Mouse (Mus musculus): Measurements from ENCODE around the gene Inafm1. TPM values are rescaled to one million over a fixed set of nuclear protein-coding genes. Genes with fewer than 3 reads are reported as not detected.
"Not testable (repeated sequence)": the region's sequence is repeated elsewhere in the genome, so short reads cannot be mapped to it uniquely, and the experiment has no call there.

Gene Inafm1
- total RNA-seq, 1 experiment from 2014 or later, result 16.4 TPM

GRCm38 (mm10) chr7:16272681-16273080, 736 bp downstream of the Inafm1 start:
- ATAC-seq (replicated peaks; ENCODE audit: insufficient number of reproducible peaks, low FRiP score, low TSS enrichment, poor library complexity, severe bottlenecking), result no peak

GRCm38 (mm10) chr7:16271139-16271538, 2.3 kb downstream of the Inafm1 start:
- ATAC-seq (replicated peaks; ENCODE audit: insufficient number of reproducible peaks, low FRiP score, low TSS enrichment, poor library complexity, severe bottlenecking), result no peak

DNA sequence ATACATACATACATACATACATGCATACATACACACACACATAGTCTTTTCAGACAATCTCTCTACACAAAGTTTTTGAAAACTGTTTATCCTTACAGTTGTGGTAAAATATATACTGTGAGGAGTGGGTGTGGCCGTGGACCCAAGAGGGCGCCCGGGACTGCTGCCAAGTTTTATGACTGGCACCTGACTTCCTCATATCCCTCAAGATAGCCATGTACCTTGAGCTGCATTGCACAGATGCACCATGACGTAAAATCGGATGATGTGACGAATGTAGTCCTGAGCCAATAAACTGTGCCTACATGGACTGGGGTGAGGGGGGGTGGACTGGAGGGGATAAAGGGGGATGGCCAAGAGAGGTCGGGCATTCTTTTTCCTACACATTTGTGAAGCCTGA, 6.8 kb downstream of the Inafm1 start:
- not testable (repeated sequence) for ATAC-seq (replicated peaks; ENCODE audit: insufficient number of reproducible peaks, low FRiP score, low TSS enrichment, poor library complexity, severe bottlenecking)

DNA sequence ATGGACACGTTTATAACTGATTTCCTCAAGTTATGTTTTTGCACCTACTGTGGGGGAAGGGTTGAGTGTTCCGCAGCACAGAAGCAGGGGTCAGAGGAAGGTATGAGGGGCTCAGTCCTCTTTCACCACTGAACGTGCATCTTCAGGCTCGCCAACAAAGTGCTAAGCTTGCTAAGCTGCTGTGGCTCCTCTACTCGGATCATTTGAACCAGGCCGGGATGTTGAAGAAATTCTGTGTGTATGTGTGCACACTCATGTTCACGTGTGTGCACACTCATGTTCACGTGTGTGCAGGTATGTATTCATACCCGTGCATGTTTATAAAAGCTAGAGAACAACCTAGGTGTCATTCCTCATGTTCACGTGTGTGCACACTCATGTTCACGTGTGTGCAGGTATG, 7.6 kb downstream of the Inafm1 start:
- ATAC-seq (replicated peaks; ENCODE audit: insufficient number of reproducible peaks, low FRiP score, low TSS enrichment, poor library complexity, severe bottlenecking), result no peak

DNA sequence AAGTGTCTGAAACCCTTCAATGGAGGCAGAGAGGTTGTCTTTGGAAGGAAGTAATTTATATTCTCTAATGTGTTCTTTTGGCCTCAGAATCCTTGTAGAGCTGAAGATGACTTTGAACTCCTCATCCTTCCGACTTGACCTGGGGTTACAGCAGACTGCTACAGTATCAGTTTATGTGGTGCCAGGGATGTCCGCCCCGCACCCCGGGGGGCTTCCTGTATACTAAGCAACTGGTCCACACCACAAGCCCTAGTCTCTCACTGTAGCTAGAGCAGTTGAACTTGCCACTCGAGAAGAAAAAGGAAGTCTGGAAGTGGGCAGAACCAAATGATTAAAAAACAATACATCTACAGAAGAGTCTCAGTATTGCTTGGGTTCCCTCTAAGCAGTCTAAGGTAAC, 9.6 kb downstream of the Inafm1 start:
- no peak for ATAC-seq (replicated peaks; ENCODE audit: insufficient number of reproducible peaks, low FRiP score, low TSS enrichment, poor library complexity, severe bottlenecking)

DNA sequence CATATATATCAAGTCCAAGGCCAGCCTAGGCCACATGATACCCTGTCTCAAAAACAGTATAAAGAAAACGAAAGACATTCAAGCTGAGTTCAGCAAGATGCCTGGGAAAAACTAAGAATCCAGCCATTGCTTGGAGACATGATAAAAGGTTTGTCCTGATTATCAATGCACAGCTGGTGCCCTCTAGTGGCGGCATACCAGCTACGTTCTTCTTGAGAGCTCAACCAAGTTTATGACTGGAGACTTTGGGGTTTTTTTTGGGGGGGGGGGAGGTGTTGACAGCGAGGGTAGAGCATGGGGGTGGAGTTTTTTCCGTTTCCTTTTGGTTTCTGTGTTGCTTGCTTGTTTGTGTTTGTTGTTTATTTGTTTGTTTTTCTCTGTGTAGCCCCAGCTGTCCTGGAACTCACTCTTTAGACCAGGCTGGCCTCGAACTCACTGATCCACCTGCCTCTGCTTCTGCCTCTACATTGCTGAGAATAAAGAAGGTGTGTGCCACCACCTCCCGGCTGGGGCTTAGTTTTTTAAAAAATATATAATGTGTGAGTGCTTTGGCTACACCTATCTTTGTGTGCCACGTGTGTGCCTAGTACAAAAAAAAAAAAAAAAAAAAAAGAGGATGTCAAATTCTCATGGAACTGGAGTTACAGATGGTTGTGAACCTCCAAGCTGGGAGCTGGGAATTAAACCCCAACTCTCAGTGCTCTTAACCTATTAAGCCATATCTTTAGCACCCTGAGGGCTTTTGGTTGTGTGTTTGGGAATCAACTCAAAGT, 10.2 kb downstream of the Inafm1 start:
- ATAC-seq (replicated peaks; ENCODE audit: insufficient number of reproducible peaks, low FRiP score, low TSS enrichment, poor library complexity, severe bottlenecking), result 0 out of 2 replicates have a peak, but pooled peaks have one; percentile 44

DNA sequence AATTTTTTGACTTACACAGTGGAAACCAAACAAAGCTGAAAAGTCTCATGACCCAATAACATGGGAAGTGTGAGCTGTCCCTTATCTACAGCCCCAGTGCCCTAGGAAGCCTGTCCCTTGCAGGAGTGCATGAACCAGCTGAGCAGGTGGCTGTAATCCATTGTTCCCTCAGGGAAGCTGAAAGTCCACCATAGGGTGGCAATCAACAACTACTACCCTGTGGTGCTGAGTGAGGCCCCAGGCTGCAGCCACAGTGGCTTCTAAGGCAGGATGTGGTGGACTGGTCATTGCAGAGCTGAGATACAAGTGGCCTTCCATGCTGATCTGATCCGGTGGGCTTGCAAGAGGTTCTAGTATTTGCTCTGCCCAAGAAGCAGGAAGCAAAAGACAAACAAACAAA, 12.3 kb downstream of the Inafm1 start:
- 0 out of 2 replicates have a peak, but pooled peaks have one; percentile 14 for ATAC-seq (replicated peaks; ENCODE audit: insufficient number of reproducible peaks, low FRiP score, low TSS enrichment, poor library complexity, severe bottlenecking)

DNA sequence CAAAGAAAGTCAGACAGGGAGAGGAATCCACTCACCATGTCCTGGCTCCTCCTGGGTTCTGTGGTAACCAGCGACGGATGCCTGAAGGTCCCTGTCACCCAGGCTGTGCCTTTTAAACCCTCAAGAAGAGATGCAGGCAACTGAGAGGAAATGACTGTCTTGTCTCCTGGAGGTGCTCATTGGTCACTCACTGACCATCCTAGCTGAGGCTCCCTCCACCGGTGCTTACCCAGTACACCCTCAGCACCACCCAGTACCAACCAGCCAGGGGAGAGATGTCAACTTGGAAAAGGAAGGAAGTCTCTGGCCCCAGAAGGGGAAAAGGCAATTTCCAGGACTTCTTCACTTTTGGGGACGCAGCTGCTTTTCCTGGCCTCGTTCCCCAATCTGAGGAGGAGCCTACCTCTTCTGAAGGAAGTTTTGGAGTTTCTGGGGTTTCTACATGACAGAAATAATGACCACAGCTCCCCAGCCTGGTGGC, 14.3 kb downstream of the Inafm1 start, which contains the start of gene C5ar1:
C5ar1 (minus strand) TSS at position 431 of the 481 bp plus-strand sequence.
- ATAC-seq (replicated peaks; ENCODE audit: insufficient number of reproducible peaks, low FRiP score, low TSS enrichment, poor library complexity, severe bottlenecking), result no peak

GRCm38 (mm10) chr7:16257830-16258229, 15.6 kb downstream of the Inafm1 start:
- ATAC-seq (replicated peaks; ENCODE audit: insufficient number of reproducible peaks, low FRiP score, low TSS enrichment, poor library complexity, severe bottlenecking), result peak; percentile 85

GRCm38 (mm10) chr7:16255963-16256362, 17.5 kb downstream of the Inafm1 start:
- ATAC-seq (replicated peaks; ENCODE audit: insufficient number of reproducible peaks, low FRiP score, low TSS enrichment, poor library complexity, severe bottlenecking), result not testable (repeated sequence)

- peak; percentile 67 for ATAC-seq (replicated peaks; ENCODE audit: insufficient number of reproducible peaks, low FRiP score, low TSS enrichment, poor library complexity, severe bottlenecking)
These were observed 19.2 kb downstream of the Inafm1 start for GRCm38 (mm10) chr7:16254195-16254594.

- ATAC-seq (replicated peaks; ENCODE audit: insufficient number of reproducible peaks, low FRiP score, low TSS enrichment, poor library complexity, severe bottlenecking), result peak; percentile 76
These were observed 22.7 kb downstream of the Inafm1 start for GRCm38 (mm10) chr7:16250687-16251086.

DNA sequence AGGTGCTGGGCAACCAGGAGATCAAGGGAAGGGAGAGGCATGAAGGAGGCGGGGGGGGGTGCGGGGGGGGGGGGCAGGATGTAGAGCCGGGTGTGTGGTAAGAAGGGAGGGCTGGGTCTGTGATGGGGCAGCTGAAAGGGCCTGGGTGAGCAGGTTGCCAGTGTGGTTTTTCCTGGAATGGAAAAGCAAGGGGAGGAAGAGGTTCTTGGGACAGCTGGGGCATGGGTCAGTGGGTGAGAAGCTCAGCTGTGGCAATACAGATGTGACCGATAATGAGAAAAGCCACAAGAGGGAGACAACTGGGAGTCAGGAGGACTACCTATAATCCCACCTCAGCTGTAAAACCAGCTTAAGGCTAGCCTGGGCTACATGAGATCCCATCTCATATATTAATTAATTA, 27.5 kb downstream of the Inafm1 start:
- no peak for ATAC-seq (replicated peaks; ENCODE audit: insufficient number of reproducible peaks, low FRiP score, low TSS enrichment, poor library complexity, severe bottlenecking)

DNA sequence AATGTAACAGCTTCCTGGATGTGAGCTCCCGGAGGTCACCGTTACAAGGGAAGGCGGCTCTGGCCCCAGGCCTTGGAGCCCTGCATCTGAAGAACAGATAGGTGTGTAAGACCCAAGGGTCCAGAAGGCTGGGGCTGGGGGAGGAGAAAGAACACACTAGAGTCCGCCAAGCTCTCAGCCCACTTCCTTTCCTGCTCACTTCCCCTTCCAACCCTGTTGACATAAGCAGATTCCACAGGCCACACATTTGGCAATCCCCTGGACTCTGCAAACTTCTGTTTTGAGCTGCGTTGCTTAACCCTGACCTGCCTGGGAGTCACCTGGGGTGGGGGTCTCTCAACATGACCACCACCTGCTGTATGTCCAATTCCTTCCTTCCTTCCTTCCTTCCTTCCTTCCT, 29.4 kb downstream of the Inafm1 start, which contains the start of gene C5ar2:
C5ar2 (minus strand) TSS at position 88 of the 400 bp plus-strand sequence.
- peak; percentile 69 for ATAC-seq (replicated peaks; ENCODE audit: insufficient number of reproducible peaks, low FRiP score, low TSS enrichment, poor library complexity, severe bottlenecking)

- no peak for ATAC-seq (replicated peaks; ENCODE audit: insufficient number of reproducible peaks, low FRiP score, low TSS enrichment, poor library complexity, severe bottlenecking)
These were observed 31.2 kb downstream of the Inafm1 start for GRCm38 (mm10) chr7:16242198-16242597.

DNA sequence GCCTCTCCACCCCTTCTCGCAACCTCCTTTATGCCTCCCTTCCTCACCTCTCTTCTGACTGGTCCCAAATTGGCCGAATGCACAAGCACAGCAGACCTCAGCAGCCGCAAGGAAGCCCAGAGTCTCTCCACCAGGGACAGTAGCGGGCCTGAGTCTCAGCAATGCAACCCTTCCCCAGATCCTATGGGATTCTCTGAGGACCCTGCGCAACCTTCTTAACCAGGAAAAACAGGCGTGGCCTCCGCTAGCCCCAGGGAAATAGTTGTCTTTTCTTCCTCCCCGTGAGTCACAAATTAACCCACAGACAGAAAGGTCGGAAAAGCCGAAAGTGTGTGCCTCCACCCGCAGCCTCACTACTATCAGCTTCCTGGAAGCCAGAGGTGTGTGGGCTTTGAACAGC, 31.6 kb downstream of the Inafm1 start:
- no peak for ATAC-seq (replicated peaks; ENCODE audit: insufficient number of reproducible peaks, low FRiP score, low TSS enrichment, poor library complexity, severe bottlenecking)

DNA sequence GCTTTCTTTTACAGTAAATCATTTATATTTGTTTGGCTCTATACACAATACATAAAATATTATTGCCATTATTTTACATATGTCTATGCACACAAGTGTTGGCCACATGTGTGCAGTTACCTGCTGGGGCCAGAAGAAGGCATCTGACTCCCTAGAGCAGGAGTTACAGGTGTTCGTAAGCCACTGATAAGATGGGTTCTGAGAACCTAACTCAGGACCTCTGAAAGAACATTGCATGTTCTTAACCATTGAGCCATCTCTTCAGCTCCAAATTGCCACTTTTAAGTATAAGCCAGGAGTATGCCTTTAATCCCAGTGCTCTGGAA, 32.5 kb downstream of the Inafm1 start:
- no peak for ATAC-seq (replicated peaks; ENCODE audit: insufficient number of reproducible peaks, low FRiP score, low TSS enrichment, poor library complexity, severe bottlenecking)

DNA sequence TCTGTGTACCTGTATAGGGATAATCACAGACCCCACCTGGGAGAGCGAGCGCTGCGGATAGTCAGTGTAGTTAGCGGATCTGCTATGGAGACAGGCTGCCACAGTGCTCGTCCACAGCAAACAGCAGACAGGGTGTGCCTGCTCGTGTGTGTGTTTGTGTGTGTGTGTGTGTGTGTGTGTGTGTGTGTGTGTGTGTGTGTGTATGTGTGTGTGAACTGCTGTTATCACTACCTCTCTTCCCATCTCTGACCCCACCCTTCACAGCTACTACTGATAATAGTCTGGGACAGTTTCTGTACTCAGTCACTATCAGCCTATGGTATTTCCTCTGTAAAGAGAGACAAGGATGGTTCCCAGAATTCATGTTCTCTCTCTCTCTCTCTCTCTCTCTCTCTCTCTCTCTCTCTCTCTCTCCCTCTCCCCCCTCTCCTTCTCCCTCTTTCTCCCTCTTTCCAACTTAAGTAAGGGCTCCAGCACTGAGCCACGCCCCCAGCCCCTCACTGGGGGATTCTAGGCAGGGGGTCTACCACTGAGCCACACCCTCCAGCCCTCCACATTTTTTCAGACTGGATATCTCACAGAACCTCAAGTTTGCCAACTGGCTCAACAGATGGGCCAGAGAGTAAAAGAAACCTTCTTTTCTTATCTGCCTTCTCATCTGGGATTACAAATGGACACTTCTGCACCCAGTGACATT, 33.0 kb downstream of the Inafm1 start:
- no peak for ATAC-seq (replicated peaks; ENCODE audit: insufficient number of reproducible peaks, low FRiP score, low TSS enrichment, poor library complexity, severe bottlenecking)

DNA sequence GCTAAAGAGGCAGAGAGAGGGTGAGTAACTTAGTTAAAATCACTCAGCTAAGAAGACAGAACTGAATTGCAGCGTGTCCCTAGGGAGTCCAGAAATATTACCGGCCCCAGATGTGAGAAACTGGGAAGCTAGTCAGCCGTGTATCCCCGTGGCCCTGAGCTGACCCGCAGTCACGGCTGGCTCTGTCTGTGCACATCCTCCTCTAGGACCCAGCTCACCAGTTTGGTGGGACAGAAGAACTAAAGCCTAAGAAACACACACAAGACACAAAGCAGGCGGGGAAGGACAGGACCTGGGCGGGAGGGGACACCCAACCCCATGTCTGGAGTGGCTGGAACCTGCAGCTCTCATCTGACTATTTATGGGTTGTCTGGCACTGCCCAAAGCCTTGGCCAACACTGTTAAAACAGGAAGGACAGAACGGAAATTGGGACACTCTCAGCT, 33.8 kb downstream of the Inafm1 start:
- ATAC-seq (replicated peaks; ENCODE audit: insufficient number of reproducible peaks, low FRiP score, low TSS enrichment, poor library complexity, severe bottlenecking), result peak; percentile 83

DNA sequence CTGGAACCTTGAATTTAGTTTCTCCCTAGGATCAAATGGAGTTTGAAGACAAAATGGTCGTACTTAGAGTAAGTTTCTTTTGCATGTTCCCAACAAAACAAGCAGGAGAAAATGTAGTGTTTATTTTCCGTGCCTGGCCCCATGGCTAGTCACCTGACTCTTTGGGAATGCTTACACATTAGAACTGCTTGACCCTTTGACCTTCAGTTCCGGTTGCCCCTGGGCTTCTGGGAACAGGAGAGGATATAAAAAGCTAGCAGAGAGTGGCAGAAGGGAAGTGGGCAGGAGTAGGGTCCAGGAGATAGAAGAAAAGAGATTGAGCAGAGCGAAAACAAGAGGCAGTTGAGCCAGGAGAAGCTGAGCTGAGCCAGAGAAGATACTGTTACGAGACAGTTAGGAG, 43.5 kb downstream of the Inafm1 start:
- ATAC-seq (replicated peaks; ENCODE audit: insufficient number of reproducible peaks, low FRiP score, low TSS enrichment, poor library complexity, severe bottlenecking), result no peak
